ENCODE assay signal across 23 mouse cellular contexts in genomic region chr9:44513610-44514009, GRCm38 (mm10). TPM values are rescaled to one million over a fixed set of nuclear protein-coding genes. Genes with fewer than 3 reads are reported as not detected.
A peak's percentile ranks its signal among the peaks of the same experiment; 100 is the strongest.
DNase-seq lines count a peak whose midpoint lies in the region; TF ChIP-seq lines count a peak whose summit lies in the region.
"Had no signal": no experiment of that assay in that cellular context is flagged by ENCODE, and none has a peak within 500 bp of the region (broad histone marks: within the 10 kb centered on the region; RNA-seq: fewer than 3 reads in every experiment).

No protein-coding gene starts in this region.

- no peaks in the 10 kb centered on the region for H3K9me3 ChIP-seq in ES-Bruce4 (replicated peaks; ENCODE audit: control insufficient read depth, insufficient read depth, low read length, poor library complexity, severe bottlenecking)
- H3K9me3 ChIP-seq: embryonic facial prominence, embryonic 12.5 days; heart, embryonic 13.5 days; hindbrain, embryonic 13.5 days; intestine, embryonic 15.5 days had no signal

- TF ChIP-seq EP300 in ES-Bruce4 (IDR thresholded peaks at IDR 0.05; ENCODE audit: insufficient read depth, low read depth, low read length) = no peak

- TF ChIP-seq CTCF in lung, adult 2 months (IDR thresholded peaks at IDR 0.05; ENCODE audit: insufficient read depth, low read length) = no peak
- peak; percentile 6 for TF ChIP-seq CTCF in ES-Bruce4 (IDR thresholded peaks at IDR 0.05; ENCODE audit: low read depth, low read length)

- peak; percentile 15 for DNase-seq in gastrocnemius, postnatal 25 days
- no peak for DNase-seq in gastrocnemius, postnatal 4 days (ENCODE audit: low spot score in 2 of 2)
- DNase-seq in lung, adult 2 months = peak; percentile 10
- no peak for DNase-seq in lung, postnatal 14 days
- DNase-seq in 3134 (ENCODE audit: extremely low read depth, insufficient read length, low spot score) = peak; percentile 13
- no peak for DNase-seq in frontal cortex, postnatal 14 days (ENCODE audit: low spot score in 2 of 2)
- DNase-seq: cerebellum, adult 2 months; cerebellum, postnatal 10 days had no signal

- 78% methylated on average over 20 of the region's 20 CpGs for WGBS in lung, adult 2 months

- H3K27me3 ChIP-seq in ES-Bruce4 (ENCODE audit: control insufficient read depth, insufficient read depth, low read length, poor library complexity, severe bottlenecking) = no peaks in the 10 kb centered on the region
- H3K27me3 ChIP-seq: embryonic facial prominence, embryonic 12.5 days; heart, embryonic 13.5 days; intestine, embryonic 15.5 days had no signal

- no peak for TF ChIP-seq POLR2A in lung, adult 2 months (IDR thresholded peaks at IDR 0.05; ENCODE audit: borderline replicate concordance, extremely low read depth, low read depth, low read length)
- no peak for TF ChIP-seq POLR2A in ES-Bruce4 (IDR thresholded peaks at IDR 0.05; ENCODE audit: insufficient read depth, low read length)

- no peak overlapping the region for H3K9ac ChIP-seq in ES-Bruce4 (ENCODE audit: low read depth, poor library complexity, severe bottlenecking)
- H3K9ac ChIP-seq: embryonic facial prominence, embryonic 12.5 days; heart, embryonic 13.5 days; hindbrain, embryonic 13.5 days; intestine, embryonic 15.5 days had no signal

- H3K4me1 ChIP-seq in lung, adult 2 months (ENCODE audit: control insufficient read depth, insufficient read depth, low read length) = peaks cover 27% of the 10 kb centered on the region
- peaks cover 3% of the 10 kb centered on the region for H3K4me1 ChIP-seq in ES-Bruce4 (ENCODE audit: control insufficient read depth, insufficient read depth, low read length)

- H3K36me3 ChIP-seq in ES-Bruce4 (ENCODE audit: control insufficient read depth, insufficient read depth, low read length, poor library complexity, severe bottlenecking) = no peaks in the 10 kb centered on the region

- H3K27ac ChIP-seq in ES-Bruce4 (ENCODE audit: insufficient read depth, low read length) = no peak overlapping the region
- H3K27ac ChIP-seq: embryonic facial prominence, embryonic 12.5 days; heart, embryonic 13.5 days; hindbrain, embryonic 13.5 days; intestine, embryonic 15.5 days had no signal

- H3K4me3 ChIP-seq in lung, adult 2 months (replicated peaks; ENCODE audit: extremely low read depth, low read depth, low read length) = no peak overlapping the region
- peak overlapping the region; percentile 27; the same call in 1 of the 2 replicates for H3K4me3 ChIP-seq in ES-Bruce4 (ENCODE audit: low read depth, low read length)
- H3K4me3 ChIP-seq: embryonic facial prominence, embryonic 12.5 days; heart, embryonic 13.5 days; hindbrain, embryonic 13.5 days; intestine, embryonic 15.5 days had no signal

RNA-seq across cellular contexts. Expression of gene Bcl9l, which starts 31.0 kb away (rescaled TPM):
- 10 to 100 TPM; 33.6 to 40.7 TPM for total RNA-seq in gastrocnemius, postnatal 25 days (2021)
- total RNA-seq in gastrocnemius, postnatal 4 days (2021) = 100 to 1,000 TPM; 126 to 131 TPM
- 69.0 and 70.7 TPM in 2 replicates for polyA plus RNA-seq in lung, adult 2 months (2012; rRNA removed)
- polyA plus RNA-seq in ES-Bruce4 (2011; ENCODE audit: insufficient read depth, insufficient read length, low read depth, missing spikeins) = 22.6 and 25.6 TPM in 2 replicates

RNA-seq across cellular contexts. Expression of gene Cxcr5, which starts 48.1 kb away (rescaled TPM):
- total RNA-seq in gastrocnemius, postnatal 25 days (2021) = not detected
- under 1 TPM; 0.10 TPM for total RNA-seq in gastrocnemius, postnatal 4 days (2021)
- polyA plus RNA-seq in lung, adult 2 months (2012; rRNA removed) = 6.0 TPM in 2 replicates
- polyA plus RNA-seq in ES-Bruce4 (2011; ENCODE audit: insufficient read depth, insufficient read length, low read depth, missing spikeins) = not detected in 2 replicates
- total RNA-seq: common myeloid progenitor, adult 5-6 weeks; gastrocnemius, adult 18-20 months; MEL had no signal
- polyA plus RNA-seq: forebrain, embryonic 16.5 days; heart, embryonic 13.5 days had no signal

RNA-seq across cellular contexts. Expression of gene Upk2, which starts 58.8 kb away (rescaled TPM):
- total RNA-seq in gastrocnemius, postnatal 25 days (2021) = under 1 TPM; 0.32 to 0.43 TPM
- under 1 TPM; 0.69 to 0.91 TPM for total RNA-seq in gastrocnemius, postnatal 4 days (2021)
- 4.0 and 4.4 TPM in 2 replicates for polyA plus RNA-seq in lung, adult 2 months (2012; rRNA removed)
- 1.7 and 2.5 TPM in 2 replicates for polyA plus RNA-seq in ES-Bruce4 (2011; ENCODE audit: insufficient read depth, insufficient read length, low read depth, missing spikeins)
- total RNA-seq: adrenal gland, postnatal 10 days; adrenal gland, postnatal 4 days; common myeloid progenitor, adult 5-6 weeks; heart, postnatal 10 days; hematopoietic stem cell, adult 5-6 weeks; MEL had no signal
- polyA plus RNA-seq: forebrain, embryonic 11.5 days; forebrain, embryonic 16.5 days; frontal cortex, adult 2 months; heart, embryonic 13.5 days; hindbrain, embryonic 13.5 days had no signal

Comparison
In these comparisons a context has a peak if more than half of its experiments do, and no peak if none do; other contexts are left out.
1. DNase-seq: peak in gastrocnemius, postnatal 25 days (single experiment), lung, adult 2 months (single experiment) and 3134 (single experiment); none in gastrocnemius, postnatal 4 days (0 of 2), lung, postnatal 14 days (single experiment) and frontal cortex, postnatal 14 days (0 of 2).